Mouse (Mus musculus) MEL-GATA-1-ER (cell line): Measurements from ENCODE around the gene Akap13.
A peak's percentile ranks its signal among the peaks of the same experiment; 100 is the strongest.
"Not testable (repeated sequence)": the region's sequence is repeated elsewhere in the genome, so short reads cannot be mapped to it uniquely, and the experiment has no call there.

ENCODE experiments used
- DNase-seq: peaks from one replicate; pipeline ENCODE4 v3.0.0-alpha.2; 2012; ENCODE audit warnings: low read depth; ENCODE audit errors: extremely low read depth

Gene Akap13

DNA sequence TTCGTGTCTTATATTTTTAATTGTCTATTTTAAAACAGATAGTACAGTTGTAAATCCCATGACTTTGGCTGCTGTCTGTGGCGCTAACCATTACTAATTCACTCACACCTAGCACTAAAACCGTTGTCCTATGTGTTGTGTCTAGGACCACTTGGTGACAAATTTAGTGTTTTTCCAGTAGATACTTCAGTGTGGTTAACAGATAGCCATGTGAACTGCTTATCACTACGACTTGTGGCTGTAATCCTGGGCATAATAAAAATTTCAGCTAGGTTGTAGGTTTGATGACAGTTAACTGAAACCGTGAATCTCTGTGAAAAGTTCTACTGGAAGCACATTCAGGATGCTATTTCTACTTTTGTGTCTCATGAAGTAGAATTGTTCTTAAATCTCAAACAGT, 258.6 kb downstream of the Akap13 start:
- DNase-seq = peak; percentile 11

DNA sequence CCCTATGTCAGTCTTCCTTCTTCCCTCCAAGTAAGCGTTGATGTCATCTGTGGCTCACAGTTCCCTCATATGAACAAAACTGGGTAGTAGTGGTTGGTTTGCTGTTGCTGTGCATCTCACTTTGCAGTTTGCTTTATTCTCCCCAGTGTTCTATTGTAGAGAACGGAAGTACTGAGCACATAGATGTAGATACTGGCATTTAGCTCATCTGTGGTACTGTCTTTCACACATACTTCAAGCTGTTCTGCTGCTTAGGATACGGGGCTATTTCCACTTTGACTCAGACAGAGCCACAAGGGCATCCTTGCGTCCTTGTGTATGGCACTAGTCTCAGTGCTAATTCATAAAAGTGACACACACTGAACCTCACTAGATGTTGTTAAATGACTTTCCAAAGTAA, 259.7 kb downstream of the Akap13 start:
- no peak for DNase-seq

DNA sequence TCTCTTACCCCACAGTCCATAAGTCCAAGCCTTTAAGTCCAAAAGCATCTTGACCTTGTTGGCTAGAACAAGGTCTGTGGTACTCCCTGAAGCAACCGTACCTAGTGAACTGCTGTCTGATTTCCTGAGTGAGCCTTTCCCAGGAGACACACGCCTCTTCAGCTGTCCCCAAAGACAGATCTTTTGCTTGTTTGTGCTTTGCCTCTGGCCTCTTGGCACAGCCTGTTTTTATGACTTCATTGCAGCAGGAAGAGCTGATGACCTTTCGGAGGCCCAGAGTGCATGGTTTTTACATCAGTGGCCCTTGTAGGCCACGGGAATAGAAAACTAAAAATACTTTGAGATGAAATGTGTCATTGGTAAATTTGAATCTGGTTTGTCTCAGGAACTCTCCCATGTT, 260.6 kb downstream of the Akap13 start:
- no peak for DNase-seq

DNA sequence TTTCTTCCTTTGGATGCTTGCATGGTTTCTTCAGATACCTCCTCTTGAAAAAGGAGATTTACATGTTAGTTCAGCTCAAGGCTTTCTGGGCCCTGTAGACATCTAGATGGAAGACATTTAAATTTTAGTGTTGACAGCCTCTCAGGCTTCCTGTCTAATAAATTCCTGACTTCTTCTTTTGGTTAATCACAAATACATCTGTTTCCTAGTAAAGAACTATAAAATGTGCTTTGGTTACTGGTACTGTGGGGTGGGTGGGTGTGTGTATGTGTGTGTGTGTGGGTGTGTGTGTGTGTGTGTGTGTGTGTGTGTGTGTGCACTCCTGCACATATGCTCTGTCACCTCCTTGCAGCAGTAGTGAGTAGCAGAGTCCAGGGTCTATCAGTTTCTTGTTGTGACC, 262.0 kb downstream of the Akap13 start:
- peak; percentile 37 for DNase-seq

DNA sequence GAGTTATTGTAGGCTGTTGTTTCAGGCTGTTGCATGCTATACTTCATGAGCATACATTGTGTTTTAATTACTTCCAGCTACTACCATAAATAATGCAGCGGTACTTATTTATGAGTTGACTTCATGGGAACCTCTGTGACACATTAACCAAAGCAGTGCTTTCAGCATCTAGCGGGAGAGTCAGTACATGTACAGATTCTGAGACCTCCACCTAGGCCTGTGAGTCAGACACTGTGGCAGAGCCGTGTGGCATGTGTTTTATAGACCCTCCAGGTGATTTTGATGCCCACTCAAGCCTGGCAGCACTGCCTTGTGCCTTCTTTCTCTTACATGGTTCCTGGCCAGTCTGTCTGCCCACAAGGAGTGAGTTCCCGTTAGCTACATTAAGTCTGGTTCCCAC, 266.0 kb downstream of the Akap13 start:
- no peak for DNase-seq

DNA sequence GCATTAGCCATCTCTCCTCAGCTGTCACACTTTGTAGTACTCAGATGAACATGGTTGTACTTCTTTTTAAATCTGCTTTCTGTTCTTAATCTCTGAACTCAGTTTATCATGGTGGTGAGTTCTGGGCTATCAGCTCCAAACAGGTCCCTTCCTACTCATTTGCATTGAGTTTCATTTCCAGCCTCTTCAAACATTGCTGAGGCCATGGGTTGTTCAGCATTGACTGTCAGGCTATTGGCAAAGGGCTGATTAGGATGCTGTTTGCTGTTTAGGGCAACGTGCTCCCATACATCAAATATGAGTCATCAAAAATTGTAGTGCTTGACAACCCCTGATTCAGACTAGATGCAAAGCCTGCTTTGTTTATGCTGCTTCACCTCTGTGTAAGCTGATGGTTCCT, 268.7 kb downstream of the Akap13 start:
- no peak for DNase-seq

DNA sequence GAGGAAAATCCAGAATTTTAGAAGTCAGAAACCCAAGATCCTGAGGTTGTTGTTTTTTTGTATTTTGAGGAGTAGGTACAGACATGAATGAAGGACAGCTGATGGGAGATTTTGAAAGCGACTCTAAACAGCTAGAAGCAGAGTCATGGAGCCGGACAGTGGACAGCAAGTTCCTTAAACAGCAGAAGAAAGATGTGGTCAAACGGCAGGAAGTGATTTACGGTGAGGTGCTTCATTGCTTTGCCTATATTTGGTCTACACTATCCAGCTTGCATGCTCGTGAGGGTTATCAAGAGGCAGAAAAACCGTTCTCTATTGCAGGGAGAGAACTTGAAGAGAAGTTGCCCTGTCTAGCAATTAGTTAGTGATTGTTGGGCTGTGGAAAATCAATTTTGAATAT, 270.6 kb downstream of the Akap13 start:
- DNase-seq = no peak

DNA sequence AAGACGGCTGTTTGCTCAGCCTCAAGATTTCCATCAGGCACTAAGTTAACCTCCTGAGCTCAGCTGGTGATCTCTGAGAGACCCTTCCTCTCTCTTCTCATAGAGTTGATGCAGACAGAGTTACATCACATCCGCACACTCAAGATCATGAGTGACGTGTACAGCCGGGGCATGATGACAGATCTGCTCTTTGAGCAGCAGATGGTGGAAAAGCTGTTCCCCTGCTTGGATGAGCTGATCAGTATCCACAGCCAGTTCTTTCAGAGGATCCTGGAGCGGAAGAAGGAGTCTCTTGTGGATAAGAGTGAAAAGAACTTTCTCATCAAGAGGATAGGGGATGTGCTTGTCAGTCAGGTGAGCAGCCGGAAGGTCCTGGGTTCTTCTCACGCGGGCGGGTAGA, 271.5 kb downstream of the Akap13 start:
- DNase-seq = no peak

DNA sequence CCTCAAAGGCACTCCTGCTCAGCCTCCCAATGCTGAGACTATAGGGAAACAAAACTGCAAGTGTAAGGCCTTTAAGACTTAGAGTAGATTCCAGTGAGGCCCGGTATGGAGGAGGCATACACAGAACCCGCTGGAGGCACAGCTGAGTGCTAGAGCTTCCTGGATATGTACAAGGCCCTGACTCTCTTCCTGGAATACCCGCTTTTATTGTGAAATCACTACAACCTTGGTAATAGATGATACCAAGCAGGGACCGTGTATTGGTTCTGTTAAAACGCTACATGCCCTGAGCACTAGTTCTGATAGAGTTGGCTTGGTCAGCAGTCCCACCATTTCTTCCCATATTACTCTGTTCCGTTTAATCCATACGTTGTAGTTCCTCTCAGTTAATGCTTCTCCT, 274.3 kb downstream of the Akap13 start:
- no peak for DNase-seq

DNA sequence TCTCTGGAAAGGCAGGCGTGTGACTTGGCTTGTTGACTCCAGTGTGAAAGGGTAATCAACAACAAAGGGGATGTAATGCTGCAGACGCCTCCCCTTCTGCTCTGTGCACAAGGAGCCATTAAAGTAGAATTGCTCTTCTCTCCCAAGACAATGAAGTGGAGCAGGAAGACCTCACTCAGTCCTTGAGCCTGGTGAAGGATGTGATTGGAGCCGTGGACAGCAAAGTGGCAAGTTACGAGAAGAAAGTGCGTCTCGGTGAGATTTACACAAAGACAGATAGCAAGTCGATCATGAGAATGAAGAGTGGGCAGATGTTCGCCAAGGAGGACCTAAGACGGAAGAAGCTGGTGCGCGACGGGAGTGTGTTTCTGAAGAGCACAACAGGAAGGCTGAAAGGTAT, 274.9 kb downstream of the Akap13 start:
- no peak for DNase-seq

DNA sequence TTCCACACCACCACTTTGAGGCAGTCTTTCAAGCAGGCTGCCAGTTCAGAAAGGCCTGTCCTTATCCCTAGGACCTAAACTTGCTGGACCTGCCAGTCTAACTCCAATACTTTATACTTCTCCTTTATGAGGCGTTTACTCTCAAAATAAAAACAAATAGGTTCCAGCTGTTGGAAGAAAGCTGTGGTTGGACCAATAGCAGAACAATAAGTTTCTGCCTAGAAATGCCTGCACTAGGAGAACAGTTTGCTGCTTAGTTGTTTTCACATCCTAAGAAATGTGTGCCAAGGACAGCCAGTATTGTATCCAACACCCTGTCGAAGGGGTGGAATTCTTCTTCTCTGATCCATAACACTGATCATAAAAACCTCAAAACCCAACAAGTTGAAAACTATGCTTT, 276.6 kb downstream of the Akap13 start:
- DNase-seq = no peak

DNA sequence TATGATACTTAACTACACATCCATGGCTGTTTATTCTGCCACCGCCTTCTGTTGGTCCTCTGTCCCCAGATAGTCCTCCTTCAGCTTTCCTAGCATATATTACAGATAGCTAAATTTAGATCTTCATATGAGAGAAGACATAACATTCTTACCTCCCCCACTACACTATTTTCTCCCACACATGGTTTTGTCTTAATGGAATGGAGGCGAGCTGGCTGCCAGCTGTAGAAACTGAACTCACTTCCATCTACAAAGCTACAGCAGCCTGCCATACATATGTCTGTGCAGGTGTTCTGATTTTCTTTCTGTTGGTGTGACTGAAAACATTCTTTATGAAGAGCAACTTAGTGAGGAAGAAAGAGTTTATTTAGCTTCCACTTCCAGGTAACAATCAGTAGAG, 277.8 kb downstream of the Akap13 start:
- no peak for DNase-seq

DNA sequence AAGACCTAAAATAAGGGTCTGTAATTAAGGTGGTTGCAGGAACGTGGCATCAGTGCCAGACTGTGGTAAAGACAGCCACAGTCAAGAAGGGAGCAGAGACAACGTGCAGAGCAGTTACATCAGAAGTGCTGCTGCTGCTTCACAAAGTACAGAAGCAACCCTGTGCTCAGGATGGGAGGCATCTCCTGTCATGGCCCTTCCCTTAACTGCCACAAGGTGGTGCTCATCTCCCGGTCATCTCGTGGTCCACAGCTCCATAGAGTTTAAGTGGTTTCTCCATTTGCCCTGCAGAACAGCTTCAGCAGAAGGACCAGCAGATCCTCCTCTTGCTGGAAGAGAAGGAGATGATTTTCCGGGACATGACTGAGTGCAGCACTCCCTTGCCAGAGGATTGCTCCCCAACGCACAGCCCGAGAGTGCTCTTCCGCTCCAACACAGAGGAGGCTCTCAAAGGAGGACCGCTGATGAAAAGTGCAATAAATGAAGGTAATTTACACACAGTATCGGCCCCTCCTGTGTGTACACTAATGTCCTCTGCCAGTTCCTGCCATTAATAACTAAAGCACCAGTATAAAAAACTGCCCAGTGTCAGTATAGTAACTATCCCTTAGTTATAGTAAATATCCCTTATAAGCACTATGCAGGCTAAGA, 283.9 kb downstream of the Akap13 start:
- DNase-seq = peak; percentile 23

DNA sequence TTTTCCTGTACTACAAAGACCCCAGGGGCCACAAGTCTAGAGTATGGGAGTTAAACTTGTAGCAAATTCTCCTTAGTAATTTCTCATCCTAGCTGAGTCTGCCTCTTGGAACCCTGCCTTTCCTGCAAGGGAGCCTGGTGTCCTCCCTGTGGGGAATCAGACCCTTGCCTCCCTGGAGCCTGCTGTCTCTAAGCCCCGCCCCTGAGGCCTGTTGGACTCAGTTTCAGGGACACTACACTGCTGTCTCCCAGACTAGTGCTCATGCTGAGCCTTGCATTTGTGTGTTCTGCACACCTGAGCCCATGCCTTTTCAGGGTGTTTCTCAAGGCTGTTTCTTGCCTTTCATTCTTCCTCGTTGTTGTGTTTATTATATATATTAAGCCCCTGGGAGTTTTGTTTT, 289.2 kb downstream of the Akap13 start:
- DNase-seq = no peak

DNA sequence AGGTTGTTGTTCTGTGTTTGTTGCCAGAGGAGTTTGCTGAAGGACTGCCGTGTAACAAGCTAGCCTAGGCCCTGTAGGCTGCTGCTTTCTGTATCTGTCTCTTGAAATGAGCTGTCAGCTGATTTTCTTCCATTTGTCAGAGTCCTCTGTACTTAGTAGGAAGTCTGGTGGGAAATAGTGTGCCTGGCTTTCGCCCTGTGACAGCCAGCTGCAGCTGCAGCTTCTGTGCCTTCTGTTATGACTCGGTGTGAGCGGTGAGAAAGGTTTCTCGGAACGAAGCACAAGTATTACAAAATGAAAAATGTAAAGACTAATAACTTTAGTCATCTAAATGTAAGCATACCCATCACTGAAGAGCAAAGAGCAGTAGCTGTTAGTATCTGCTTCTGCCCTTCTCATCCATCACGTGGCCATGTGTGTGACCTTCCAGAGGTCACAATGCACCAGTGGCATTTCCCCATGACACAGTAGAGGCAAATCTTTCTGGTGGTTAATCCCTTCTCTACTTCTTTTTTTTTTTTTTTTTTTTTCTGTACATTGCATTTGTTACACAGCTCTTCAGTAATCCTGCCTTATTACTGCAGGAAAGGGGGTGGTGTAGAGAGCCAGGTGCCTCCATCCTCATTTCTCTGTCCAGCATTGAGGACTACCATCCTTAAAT, 289.8 kb downstream of the Akap13 start:
- no peak for DNase-seq

DNA sequence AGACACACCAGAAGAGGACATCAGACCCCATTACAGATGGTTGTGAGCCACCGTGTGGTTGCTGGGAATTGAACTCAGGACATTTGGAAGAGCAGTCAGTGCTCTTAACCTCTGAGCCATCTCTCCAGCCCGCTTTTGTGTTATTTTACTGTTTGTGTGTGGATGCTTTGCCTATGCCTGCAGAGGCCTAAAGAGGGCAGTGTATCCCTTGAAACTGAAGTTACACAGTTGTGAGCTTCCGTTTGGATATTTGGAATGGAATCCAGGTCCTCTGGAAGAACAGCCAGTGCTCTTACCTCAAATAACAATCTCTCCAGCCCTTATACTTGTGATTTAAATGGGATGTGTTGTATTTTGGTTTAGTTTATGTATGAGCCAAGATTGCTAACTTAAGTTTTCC, 290.6 kb downstream of the Akap13 start:
- DNase-seq = not testable (repeated sequence)

DNA sequence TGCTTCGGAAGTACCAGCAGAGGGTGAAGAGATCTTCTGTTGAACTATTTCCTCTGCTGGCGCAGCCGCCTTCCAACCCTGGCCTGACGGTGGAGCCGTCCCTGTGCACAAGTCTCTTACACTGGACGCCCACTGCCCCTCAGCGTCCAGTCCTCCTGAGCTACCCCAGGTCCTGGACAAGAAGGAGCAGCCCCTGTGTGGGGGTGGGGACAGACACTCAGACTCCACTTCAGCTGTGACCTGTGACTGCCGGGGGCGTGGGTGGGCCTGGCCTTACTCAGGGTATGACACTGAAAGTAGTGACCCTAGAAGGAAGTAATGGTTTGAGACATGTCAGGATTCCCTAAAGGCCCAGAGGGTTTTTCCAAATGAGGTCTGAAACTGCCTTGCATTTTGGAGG, 295.2 kb downstream of the Akap13 start:
- DNase-seq = no peak

DNA sequence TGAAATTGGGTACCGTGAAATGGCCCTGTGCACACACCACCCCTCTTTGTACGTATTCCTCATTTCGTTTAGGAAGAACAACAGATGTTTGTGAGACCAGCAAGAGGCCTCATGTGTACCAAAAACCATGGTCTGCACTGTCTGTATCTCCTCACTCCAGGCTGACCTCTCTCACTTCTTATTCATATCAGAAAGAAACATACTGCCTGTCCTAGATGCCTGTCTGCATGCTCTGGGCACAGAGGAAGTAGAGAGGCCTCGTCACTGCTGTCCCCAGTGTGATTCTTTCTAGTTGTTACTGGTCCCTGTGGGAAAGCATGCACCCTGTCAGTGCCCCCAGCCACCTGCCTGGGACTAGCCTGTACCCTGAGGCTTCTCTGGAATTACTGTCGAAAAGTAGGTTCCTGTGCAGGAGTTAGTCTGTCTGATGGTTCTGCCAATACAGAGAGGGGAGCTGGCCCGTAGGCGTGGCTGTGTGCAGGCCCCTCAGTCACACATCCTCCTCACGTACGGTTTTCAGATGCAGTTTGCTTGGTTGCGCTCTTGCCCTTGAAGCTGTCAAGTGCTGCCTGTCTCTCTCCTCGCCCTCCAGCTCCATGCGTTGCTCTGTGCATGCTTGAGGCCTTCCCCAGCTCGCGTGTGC, 295.9 kb downstream of the Akap13 start:
- peak; percentile 45 for DNase-seq

DNA sequence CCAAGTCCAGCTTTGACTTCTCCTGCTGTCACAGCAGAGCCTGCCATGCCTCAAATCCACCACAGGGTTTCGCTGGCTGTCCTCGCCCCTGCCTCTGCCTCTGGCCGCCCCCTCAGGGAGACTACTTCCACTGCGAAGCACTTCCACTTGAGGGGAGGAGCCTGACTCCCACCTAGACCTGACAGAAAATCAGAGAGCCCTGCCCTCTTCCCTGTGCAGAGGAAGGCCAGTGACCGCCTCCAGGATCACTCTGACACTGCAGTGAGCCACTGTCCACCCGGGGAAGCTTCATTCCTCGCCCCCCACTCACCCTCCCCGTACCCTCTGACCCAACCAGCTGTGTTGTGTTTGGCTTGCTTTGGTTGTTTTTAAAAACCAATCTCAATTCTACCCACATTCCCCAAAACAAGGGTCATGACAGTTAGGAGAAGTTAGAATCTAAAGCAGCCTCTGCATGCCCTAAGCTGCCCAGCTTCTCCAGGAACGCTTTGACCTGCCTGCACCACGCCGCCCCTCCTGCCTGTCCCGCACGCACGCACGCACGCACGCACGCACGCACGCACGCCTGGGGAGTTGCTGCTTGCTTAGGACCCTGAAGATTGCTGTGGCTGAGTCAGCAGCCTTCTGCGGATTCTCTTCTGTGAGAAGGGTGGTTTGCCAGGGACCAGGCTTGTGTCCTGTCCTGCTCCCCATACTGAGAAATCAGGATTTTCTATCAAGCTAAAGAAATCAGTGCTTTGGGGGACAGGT, 297.3 kb downstream of the Akap13 start:
- no peak for DNase-seq

DNA sequence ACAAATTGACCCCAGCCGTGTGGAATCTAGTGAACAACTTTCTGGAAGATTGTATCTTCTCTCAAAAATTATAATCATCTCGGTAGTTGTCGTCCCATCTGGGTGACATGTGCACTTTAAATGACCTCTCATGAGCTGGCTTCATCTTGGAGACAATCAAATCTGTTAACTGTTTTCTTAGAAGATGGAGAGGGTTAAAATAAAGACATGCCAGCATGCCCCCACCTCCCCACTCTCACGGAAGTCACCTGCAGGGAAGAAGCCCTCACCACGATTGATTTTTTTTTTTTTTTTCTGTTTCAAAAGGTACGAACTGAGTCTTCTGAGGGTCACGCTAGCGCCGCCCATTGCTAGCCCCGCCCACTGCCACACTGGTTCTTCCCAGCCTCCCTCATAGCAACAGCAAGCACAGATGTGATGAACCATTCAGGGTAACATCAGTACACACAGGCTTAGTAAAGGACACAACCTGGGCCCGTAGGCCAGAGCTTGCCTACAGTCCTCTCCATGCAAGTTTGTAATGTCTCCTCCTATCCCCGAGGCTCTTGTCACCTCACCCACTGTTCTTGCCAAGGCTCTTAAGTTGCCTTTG, 298.0 kb downstream of the Akap13 start:
- no peak for DNase-seq

DNA sequence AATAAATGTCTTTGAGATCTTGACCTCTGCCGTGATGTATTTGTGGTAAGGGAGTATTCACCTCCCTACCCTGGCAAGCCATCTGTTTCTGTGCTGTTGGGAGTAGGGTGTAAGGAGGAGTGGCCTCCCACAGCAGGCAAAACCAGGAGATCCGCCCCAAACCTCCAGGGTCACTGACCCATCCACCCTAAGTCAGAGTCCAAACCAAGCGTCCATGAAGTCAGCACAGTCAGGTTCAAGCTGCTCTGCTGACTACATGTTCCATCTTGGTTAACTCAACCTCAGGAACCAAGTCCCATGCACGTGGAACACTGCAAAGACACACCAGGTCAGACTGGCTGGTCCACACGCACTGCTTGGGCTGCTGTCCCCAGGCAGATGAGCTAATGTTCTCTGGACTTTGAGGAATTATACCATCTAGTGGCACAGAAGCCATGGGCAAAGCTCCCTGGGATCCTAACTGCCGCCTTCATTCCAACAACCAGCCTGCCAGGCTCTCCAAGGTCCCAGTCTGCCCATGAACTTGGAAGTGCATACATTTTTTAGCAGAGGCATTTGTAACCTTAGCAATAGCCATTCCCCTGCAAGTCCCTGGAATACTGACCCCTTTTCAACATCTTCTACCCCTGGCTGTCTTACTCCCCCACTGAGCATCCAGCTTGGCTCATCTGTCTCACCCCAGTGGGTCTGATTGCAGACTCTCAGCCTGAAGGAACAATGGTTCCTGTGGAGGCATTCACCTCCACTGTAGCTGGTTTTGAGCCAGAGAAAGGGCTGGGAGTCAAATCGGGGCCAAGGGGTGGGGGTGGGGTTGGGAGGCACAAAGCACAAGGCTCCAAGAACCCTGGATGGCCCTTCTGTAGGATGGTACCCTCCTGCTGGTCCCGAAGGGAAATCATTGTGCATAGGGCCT, 299.5 kb downstream of the Akap13 start:
- no peak for DNase-seq
